Mouse (Mus musculus): Measurements from ENCODE around the gene Lrp8. TPM values are rescaled to one million over a fixed set of nuclear protein-coding genes. Genes with fewer than 3 reads are reported as not detected.

The Lrp8 gene
- 10 to 100 TPM in 1 of 2 experiments, 1 to 10 TPM in 1; 6.9 to 13.1 TPM for total RNA-seq (2021)
- long read RNA-seq, experiment 1, partial matches to known transcripts = 0 of 2 reads
- long read RNA-seq, experiment 1, other reads (novel, unspliced or antisense) = 2 of 2 reads
- long read RNA-seq, experiment 2, partial matches to known transcripts = 2 of 5 reads
- long read RNA-seq, experiment 2, other reads (novel, unspliced or antisense) = 3 of 5 reads

DNA sequence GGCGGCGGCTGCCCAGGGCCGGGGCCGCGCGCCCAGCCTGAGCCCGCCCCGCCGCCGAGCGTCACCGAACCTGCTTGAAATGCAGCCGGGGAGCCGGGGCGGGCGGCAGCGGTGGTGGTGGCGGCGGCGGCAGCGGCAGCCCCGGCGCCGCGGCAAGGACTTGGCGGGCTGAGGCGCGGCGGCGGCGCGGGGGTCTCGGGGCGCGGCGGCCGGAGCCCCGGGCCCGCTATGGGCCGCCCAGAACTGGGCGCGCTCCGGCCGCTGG lies at the start of gene Lrp8:
Gene Lrp8 (plus strand): TSS at position 77 of the 265 bp plus-strand sequence.
- DNase-seq (ENCODE audit: low spot score in 2 of 2) = no peak

DNA sequence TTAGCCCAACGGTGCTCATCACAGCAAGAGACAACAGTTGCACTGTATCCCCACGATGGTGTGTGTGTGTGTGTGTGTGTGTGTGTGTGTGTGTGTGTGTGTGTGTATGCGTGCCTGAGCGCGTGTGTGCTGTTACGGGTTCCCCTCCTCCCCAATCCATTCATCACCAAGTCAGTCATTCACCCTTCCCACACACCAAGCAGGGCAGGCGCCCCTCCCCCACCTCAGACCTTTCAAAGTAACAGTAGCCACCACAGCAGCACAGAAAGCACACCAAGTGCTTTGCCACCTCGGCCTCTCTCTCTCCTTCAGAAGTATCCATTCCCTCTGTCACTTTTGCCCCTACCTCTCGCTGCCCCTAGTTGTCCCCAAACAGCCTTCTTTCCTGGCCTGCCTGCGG lies 45.8 kb upstream of the Lrp8 start:
- DNase-seq (ENCODE audit: low spot score in 2 of 2) = no peak

DNA sequence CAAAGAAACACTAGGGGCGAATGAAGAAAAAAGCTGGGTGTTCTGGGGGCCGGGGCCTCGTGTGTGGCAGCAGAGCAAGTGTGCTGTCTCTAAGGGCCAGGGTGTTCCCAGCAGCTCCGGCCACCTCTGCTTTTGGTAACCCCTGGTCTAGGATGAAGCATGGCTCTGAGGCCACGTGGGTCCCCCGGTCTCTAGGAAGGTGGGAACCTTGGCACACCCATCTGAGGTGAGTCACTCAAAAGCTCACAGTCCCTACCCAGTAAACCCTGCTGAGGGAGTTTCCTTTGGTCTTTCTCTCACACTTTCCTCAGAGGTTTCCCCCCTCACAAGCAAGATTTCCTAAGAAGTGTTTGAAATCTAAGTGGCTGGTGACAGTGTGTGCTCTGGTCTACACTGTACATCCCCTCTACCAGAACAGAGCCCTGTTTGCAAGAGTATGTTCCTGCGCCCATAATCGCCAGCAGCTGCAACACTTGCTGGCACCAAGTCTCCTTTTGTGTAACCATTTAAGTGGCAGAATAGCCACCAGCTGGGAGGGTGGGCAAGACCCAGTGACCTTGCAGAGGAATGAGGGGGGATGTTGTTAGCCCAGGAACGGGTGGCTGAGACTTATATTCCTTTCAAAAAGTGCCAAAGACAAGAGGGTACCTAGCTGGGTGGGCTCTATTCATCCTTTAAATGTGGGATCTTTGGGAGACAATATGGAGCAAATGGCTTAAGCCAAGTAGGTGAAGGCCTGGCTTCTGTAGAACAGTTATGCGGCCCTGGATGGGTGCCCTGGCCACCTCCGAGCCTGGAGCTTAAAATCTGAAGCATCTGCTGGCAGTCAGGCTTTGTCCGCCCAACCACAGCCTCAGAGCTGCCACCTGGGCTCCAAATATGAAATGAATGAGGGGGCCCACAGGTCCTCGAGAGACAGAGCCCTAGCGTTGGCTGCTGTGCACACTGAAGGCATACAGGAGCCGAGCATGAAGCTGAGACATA lies 44.3 kb upstream of the Lrp8 start:
- DNase-seq (ENCODE audit: low spot score in 2 of 2) = no peak

DNA sequence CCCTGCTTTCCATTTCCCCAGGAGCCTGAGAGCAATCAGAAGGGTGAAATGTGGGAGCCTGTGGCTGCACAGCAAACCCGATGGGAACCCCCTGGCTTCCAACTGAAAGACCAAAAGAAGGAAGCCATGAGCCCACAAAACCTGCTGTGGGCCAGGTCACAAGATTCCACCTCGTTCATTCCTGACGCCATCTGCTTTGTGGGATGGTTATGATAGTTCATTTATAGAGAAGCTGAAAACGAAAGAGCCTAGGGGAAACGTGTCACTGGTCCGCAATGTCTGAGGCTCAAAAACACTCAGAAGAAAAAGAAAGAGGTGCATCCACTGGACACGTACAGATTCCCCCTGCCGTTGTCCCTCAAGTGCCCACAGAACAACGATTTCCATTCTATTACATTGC lies 43.1 kb upstream of the Lrp8 start:
- no peak for DNase-seq (ENCODE audit: low spot score in 2 of 2)

DNA sequence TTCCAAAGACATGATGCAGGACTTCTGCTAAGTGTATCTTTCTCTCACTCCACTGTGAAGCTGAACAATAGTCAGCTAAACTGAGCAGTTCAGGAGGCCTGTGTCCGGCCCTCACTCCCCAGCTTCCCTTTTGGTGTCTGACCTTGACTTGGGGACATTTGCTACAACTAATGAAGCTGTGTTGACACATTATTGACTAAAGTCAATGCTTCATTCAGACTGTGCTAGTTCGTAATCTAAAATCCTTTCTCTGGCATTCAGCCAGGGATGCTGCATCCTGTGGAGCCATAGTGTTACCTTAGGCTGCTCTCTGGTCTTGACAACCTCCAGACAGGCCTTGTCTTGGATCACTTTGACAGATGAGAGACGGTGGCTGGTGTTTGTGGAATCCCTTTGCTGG lies 39.1 kb upstream of the Lrp8 start:
- no peak for DNase-seq (ENCODE audit: low spot score in 2 of 2)

DNA sequence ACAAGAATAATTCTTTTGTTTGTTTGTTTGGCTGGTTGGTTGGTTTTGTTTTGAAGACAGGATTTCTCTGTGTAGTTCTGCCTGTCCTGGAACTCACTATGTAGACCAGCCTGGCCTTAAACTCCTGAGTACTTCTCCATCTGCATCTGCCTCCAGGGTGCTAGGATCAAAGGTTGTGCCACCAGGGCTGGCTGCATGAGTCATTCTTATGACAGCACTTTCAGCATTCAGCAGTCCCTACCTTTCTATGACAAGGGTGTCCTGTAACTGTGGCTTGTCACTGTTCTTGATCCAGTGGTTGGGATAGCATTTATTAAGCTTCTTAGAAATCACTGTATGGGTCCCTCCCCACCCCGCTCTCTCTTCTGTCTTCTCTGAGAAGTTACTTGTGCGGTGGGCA lies 38.5 kb upstream of the Lrp8 start:
- DNase-seq (ENCODE audit: low spot score in 2 of 2) = no peak

DNA sequence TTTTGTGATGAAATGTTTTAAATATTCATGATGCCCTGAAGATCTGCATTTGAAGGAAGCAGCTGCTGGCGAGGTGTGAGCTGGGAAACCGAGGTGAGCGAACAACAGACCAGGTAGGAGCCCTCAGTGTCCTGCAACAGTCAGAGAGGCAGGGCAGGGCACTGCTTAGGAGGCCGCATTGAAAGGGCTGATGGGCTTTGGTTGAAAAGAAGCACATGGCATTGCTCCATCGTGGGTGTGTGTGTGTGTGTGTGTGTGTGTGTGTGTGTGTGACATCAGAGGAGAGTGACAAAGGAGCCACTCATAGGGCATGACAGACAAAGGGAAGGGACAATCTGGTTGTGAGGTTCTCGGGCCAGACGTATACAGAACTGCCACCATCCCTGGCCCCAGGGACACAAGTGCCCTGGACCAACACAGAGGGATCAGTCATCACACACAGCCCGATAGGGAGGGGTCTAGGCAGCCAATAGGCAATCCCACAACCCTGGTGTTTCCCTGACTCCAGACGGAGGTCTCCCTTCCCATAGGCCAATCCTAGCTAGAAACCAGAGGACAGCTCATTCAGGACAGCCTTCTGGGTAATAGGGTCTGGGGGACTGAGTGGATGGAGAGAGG lies 36.8 kb upstream of the Lrp8 start:
- no peak for DNase-seq (ENCODE audit: low spot score in 2 of 2)

DNA sequence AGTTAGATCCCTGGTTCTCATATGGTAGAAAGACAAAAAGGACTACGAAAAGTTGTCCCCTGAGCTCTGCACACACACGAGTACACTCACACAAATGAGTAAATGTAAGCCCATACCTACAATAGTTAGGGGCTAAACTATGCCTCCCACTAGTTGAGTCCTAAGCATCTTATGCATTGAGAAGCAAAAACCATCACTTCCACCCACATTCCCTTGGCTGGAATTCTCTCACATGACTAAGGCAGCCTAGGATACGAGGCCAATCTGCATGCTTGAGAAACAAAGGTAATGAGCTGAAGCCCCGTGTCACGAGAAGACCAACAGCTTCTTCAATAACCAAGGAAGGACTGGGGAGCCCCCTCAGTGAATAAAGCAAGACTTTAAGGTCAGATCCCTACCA lies 35.9 kb upstream of the Lrp8 start:
- DNase-seq (ENCODE audit: low spot score in 2 of 2) = no peak

DNA sequence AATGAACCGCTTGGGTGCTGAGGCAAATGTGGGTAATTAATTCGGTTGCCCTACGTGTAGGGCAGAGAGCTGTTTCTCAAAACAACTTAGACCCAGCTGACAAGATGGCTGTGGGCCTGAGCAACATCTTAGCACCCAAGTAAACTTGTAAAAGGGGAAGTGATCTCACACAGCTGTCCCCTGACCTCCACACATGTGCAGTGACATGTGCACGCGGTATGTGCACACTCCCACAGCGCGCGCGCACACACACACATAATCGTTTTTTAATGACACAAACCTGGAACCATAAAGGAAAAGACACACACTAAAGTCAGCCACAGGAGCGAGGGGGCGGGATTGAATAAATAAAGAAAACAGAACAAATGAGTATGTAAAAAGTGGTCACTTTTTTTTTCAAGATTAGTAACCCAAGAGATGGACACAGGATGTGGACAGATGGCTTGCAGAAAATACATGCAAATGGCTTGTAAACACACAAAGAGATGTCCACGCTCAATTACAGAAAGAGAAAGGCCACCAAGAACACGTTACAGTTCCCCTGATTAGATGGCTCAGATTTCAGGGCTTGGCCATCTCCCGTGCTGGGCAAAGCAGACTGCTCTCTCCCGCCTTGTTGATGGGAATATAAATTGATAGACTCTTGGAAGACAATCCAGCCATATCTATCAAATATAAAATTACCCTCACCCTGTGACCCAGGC lies 29.8 kb upstream of the Lrp8 start:
- DNase-seq (ENCODE audit: low spot score in 2 of 2) = no peak

DNA sequence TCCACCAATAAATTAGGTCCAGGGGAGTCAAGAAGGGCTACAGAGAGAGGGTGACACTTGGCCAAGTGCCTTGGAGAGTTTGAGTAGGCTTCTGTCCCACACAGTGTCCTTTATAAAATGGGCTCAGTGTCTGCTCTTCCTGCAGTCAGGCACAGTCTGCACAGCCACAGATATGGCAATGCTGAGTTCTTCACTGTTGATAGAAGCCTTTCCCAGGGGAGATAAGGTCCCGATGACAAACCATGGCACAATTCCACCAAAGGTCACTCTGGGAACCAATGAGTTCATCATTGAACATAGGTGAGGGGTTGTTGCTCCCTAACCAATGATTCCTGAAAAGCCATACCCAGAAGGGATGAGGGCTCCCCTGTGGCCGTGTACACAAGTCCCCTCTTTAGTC lies 27.2 kb upstream of the Lrp8 start:
- DNase-seq (ENCODE audit: low spot score in 2 of 2) = no peak

DNA sequence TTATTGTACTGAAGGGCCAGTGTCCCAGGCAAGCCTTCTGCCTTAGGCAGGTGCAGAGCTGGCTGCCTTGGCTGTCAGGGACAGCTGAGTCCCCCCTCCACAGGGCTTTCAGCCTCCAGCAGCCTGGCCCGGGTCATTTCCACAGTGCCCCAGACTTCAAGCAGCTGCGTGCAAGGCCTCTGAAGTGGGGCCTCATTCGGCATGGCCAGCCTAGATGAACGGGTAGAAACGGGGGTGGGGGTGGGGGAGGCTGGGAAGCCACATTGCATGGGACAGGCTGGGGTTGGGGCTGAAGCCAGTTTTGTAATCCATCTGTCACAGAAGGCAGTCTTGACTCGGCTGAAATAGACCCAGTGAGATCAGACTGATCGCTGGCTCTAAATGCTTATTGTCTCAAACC lies 26.4 kb upstream of the Lrp8 start:
- DNase-seq (ENCODE audit: low spot score in 2 of 2) = no peak

DNA sequence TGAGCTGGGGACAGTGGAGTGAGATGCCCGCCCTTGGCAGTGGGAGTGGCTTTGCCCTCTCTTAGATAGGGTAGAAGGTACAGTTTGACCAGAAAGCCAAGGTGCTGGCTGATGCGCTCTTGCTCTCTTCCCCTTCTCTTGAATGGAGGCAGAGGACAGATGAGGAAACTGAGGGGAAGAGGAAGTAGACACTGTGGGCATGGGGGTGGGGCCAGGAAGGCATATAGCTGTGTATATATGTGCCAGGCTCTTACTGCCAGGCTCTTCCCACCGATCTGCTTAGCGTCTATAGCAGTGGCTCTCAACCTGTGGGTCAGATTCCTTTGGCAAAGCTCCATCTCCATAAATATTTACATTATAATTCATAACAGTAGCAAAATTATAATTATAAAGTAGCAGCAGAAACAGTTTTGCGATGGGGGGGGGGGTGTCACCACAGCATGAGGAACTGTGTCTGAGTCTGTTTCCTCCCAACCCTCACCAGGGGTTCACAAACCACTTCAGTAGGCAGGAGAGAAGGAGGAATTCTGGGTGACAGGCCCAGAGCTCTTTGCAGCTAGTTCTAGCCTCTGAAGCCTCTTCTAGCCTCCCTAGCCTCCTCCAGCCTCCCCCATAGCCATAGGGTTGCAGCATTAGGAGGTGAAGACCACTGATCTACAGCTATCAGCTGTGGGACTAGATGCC lies 24.9 kb upstream of the Lrp8 start:
- no peak for DNase-seq (ENCODE audit: low spot score in 2 of 2)

DNA sequence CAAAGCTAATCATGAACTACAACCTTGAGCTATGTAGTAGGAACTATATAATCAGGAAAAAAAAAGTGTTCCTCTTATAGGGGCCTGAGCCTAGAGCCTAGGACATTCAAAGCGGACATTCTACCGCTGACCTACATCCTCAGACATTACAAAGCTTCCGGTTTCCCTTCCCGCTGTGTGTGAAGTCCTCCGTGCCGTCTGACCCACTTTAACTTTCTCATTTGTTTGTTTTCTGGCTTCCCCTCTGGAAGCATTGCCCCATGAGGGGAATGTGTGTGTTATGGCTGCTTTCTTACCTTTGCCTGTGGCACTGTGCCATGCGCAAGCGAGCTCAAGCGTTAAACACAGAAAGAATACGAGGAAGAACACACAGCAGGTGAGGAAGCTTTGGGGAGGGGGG lies 18.5 kb upstream of the Lrp8 start:
- no peak for DNase-seq (ENCODE audit: low spot score in 2 of 2)

DNA sequence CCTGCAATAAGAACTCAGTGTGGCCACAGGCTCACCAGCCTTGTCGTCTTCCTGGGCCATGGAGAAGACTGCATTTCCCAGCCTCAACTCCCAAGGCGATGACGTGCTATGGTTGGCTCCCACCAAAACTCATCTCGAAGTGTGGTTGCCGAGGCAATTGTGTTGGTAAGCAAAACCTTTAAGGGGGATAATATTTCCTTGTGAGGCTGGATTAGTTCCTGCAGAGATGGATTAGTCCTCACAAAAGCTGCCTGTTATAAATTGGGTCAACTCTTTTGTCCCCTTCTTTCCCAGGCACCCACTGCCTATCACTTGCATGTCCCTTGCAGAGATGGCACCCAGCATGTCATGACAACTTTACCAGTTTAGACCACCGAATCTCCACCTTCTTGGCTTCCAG lies 13.2 kb upstream of the Lrp8 start:
- DNase-seq (ENCODE audit: low spot score in 2 of 2) = no peak

DNA sequence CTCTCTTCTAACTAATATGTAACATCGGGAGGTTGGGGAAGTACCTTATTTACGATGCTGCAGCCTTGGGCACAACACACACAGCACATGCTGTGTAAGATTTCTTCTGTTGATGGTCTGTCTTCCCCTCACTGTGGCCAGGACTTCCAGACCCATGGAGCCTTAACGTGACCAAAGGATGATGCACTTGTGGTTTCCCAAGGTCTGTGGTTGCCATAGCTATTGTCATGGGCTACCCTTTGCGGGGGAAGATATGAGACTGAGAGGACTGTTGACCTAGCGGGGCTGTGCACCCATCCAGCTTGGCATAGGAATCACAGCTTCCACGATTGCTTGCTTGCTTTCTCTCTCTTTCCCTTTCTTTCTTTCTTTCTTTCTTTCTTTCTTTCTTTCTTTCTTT lies 1.3 kb upstream of the Lrp8 start:
- DNase-seq (ENCODE audit: low spot score in 2 of 2) = no peak

DNA sequence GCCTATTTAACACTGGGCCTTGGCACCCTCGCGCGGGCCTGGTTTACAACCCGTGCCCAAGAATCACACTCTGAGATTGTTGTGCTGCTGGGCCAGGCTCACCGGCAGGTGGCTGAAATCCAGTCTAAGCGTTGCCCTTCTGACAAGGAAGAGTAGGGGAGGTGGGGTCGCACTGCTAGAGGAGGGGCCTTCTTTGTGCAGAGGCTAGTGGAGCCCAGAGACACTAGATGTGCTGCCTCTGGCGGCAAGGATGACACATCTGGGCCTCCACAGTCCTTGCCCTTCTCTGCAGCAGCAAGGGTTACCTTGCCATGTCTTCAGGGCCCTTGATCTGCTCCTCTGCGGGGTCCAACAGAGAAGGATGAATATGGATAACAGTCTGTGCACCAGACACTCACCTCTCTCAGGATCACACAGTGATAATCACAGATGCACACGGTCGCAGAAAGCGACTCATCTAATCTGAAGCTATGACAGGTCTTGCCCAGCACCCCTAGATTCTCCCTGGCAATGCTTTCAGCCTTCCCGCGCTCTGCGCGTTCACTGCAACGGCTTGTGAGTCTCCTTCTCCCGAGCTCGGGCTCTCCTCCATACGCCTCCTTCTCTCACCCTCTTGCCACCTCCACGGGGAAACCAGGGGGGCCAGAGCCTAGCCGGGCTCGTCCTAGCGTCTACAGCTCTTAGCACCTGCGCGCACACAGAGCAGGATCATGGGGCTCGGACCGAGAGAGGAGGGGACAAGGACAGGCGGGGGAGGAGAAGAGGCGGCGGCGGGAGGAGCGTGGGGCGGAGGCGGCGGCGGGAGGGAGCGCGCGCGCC lies 486 bp upstream of the Lrp8 start:
- DNase-seq (ENCODE audit: low spot score in 2 of 2) = peak; percentile 80 to 82

DNA sequence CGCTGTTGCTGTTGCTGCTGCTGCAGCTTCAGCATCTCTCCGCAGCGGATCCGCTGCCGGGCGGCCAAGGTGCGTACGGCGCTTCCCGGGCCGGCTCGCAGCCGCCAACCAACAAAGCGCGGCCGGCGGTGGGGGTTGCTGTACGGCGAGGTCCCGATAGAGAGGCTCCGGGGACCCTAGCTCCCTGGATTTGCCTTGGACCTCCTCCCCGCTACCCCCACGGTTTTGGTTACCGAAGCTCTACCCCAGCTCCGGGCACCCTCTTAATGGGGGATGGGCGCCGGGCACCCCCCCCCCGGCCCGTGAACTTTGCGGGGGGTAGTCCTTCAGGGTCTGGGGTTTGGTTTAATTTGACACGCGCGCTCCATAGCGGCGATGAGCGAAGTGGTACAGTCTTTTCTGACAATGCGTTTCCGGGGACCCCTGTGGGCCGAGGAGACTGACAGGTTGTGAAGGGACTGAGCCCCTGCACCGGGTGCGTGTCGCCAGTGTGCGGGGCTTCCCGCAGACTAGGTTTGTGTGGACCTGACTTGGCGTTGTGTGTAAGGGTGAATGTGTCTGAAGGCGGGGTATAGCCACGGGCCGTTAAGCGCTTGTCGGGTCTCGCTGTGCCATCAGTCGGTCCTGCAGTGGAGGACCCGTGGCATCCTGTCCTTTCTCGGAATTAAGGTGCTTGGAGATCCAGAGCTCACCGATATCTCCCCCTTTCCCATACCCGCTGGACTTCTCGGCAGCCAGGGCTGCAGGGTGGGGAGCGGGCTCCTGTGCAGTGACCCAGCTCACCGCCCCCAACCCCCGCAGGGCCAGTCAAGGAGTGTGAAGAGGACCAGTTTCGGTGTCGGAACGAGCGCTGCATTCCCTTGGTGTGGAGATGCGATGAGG lies 630 bp downstream of the Lrp8 start:
- peak; percentile 26 to 32 for DNase-seq (ENCODE audit: low spot score in 2 of 2)

DNA sequence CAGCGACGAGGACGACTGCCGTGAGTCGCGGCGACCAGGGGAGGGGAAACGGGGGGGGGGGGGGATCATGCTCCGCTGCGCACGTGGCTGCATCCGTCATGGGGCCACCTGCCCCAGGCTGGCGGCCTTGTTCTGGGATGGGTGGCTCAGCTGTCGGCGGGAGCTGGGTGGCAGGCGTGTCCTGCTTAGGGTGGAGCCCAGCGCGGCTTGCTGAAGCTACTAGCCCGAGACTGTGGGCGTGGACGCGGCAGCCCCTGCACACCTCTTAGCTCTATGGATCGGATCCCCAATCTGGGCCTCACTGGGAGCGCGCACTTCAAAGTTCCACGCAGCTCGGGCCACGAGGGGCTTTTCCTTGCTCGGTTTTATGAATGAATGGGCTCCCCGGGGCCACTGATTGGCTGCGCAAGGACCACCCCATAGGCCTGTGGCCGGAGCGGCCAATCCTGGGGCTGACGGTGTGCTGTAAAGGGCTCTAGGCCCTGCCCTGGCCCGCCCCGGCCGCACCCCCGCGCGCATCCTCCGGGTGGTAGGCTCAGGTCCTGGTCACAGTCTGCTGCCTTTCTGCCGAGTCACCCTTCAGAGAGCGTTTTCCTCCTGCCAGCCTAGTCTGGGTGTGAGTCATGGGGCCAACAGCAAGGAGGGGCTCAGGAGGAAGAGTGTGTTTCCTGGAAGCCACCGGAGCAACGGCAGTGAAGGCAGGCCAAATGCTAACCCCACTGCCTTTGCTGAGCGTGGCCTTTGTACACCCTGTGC lies 1.5 kb downstream of the Lrp8 start:
- DNase-seq (ENCODE audit: low spot score in 2 of 2) = peak; percentile 78 to 85

DNA sequence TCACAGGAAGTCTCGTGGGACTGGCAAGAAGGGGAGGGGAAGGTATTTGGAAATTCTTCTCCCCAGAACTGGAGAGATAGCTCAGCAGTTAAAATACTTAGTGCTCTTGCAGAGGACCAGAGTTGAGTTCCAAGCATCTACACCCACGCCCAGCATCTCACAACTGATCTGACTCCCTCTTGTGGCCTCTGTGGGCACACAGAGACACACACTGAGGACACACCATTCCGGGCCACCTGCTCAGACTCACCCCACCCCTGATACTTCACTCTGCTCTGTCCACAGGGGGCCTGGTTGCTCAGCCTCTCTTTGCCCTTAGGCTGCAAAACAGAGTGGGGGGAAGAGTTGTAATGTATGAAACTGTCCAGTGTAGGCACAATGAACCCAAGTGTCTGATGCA lies 3.4 kb downstream of the Lrp8 start:
- no peak for DNase-seq (ENCODE audit: low spot score in 2 of 2)
